ENCODE assay signal across 9 mouse cellular contexts in the genomic region with DNA sequence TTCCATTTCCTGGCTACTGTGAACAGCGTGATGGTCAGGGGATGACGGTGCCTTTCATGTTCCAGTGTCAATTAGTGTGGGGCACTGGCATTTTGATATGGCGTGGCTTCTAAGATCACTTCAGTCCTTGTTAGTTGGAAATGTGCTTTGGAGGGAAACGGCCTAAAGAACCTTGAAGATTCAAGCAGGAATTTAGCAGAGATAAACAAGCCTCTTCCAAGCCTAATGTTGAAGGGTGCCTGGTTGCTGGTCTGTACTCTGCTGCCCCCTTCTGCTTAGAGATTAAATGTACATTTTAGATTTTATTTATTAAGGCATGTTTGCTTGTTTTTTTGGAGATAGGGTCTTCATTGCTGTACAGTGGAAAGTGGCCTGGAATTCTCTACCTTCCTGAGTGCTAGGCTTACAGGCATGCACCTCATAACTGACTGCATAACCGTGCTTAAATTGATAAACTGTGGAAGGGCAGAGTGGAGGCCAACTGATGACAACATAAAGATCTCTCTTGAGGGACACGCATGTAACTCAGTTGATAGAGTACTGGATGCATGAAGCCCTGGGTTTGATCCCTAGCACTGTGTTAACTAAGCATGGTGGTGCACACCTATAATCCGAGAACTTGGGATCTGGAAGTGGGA. TPM values are rescaled to one million over a fixed set of nuclear protein-coding genes. Genes with fewer than 3 reads are reported as not detected.
A peak's percentile ranks its signal among the peaks of the same experiment; 100 is the strongest.
DNase-seq lines count a peak whose midpoint lies in the region; ATAC-seq lines count a peak whose summit lies in the region.
"Had no signal": no experiment of that assay in that cellular context is flagged by ENCODE, and none has a peak within 500 bp of the region (broad histone marks: within the 10 kb centered on the region; RNA-seq: fewer than 3 reads in every experiment).

No protein-coding gene starts in this region.

- H3K4me3 ChIP-seq in limb, embryonic 11.5 days (ENCODE audit: low read depth, low read length), result no peak overlapping the region
- no peak overlapping the region for H3K4me3 ChIP-seq in limb, embryonic 10.5 days
- H3K4me3 ChIP-seq in midbrain, embryonic 15.5 days, result no peak overlapping the region

- no peak overlapping the region for H3K27ac ChIP-seq in limb, embryonic 11.5 days (replicated peaks; ENCODE audit: low read depth, low read length)
- H3K27ac ChIP-seq in limb, embryonic 10.5 days, result no peak overlapping the region
- H3K27ac ChIP-seq in midbrain, embryonic 15.5 days, result peak overlapping the region; percentile 56; the same call in 1 of the 2 replicates

- no peaks in the 10 kb centered on the region for H3K27me3 ChIP-seq in limb, embryonic 11.5 days (ENCODE audit: control insufficient read depth, insufficient read depth, low read length)
- H3K27me3 ChIP-seq in limb, embryonic 10.5 days (ENCODE audit: low read depth, poor library complexity, severe bottlenecking), result no peaks in the 10 kb centered on the region
- H3K27me3 ChIP-seq in midbrain, embryonic 15.5 days (replicated peaks), result no peaks in the 10 kb centered on the region

- 62% methylated on average over 7 of the region's 7 CpGs for WGBS in limb, embryonic 11.5 days
- WGBS in limb, embryonic 10.5 days, result 67% methylated on average over 7 of the region's 7 CpGs
- 60% methylated on average over 7 of the region's 7 CpGs for WGBS in midbrain, embryonic 15.5 days

- no peak overlapping the region for H3K9ac ChIP-seq in limb, embryonic 11.5 days (ENCODE audit: low read length)
- H3K9ac ChIP-seq in midbrain, embryonic 15.5 days, result no peak overlapping the region

- H3K4me1 ChIP-seq in limb, embryonic 11.5 days (ENCODE audit: control insufficient read depth, insufficient read depth, low read length), result no peaks in the 10 kb centered on the region
- H3K4me1 ChIP-seq in limb, embryonic 10.5 days, result peaks cover 5% of the 10 kb centered on the region
- peaks cover 31% of the 10 kb centered on the region for H3K4me1 ChIP-seq in midbrain, embryonic 15.5 days

- H3K9me3 ChIP-seq in limb, embryonic 11.5 days (ENCODE audit: control insufficient read depth, low read length), result no peaks in the 10 kb centered on the region
- H3K9me3 ChIP-seq in limb, embryonic 10.5 days (replicated peaks), result no peaks in the 10 kb centered on the region
- H3K9me3 ChIP-seq in midbrain, embryonic 15.5 days, result no peaks in the 10 kb centered on the region

- no peaks in the 10 kb centered on the region for H3K36me3 ChIP-seq in limb, embryonic 11.5 days (ENCODE audit: control insufficient read depth, insufficient read depth, low read length)
- no peaks in the 10 kb centered on the region for H3K36me3 ChIP-seq in limb, embryonic 10.5 days
- no peaks in the 10 kb centered on the region for H3K36me3 ChIP-seq in midbrain, embryonic 15.5 days (replicated peaks)

- DNase-seq in cerebellum, postnatal 14 days, result peak; percentile 41 to 58
- no peak for DNase-seq in cerebellum, postnatal 4 days (ENCODE audit: low spot score in 2 of 2)
- DNase-seq in limb, embryonic 11.5 days (ENCODE audit: low spot score), result no peak
- no peak for DNase-seq in limb, embryonic 10.5 days (ENCODE audit: low spot score)
- peak; percentile 76 for DNase-seq in embryo, embryonic 10.5 days (ENCODE audit: low spot score)
- DNase-seq in layer of hippocampus, adult 9-10 months (ENCODE audit: low spot score), result no peak
- no peak for DNase-seq in adrenal gland, postnatal 25 days
- DNase-seq: kidney, adult 8-10 months had no signal

- no peak overlapping the region for H3K4me2 ChIP-seq in limb, embryonic 11.5 days (ENCODE audit: low read depth, severe bottlenecking)
- no peak overlapping the region for H3K4me2 ChIP-seq in midbrain, embryonic 15.5 days

- ATAC-seq in limb, embryonic 11.5 days (ENCODE audit: insufficient number of reproducible peaks, low FRiP score, low TSS enrichment, low read depth), result peak; percentile 11; the same call in 1 of the 2 replicates
- ATAC-seq in midbrain, embryonic 15.5 days (replicated peaks), result peak; percentile 41; the same call in 1 of the 2 replicates

RNA-seq across cellular contexts. Expression of a gene that starts 40.1 kb away (rescaled TPM):
- polyA plus RNA-seq in limb, embryonic 11.5 days (2014; fragmentation: Nextera tagmentation; extraction: Ambion mirVana), result 0.06 and 0.25 TPM in 2 replicates
- 0.20 and 0.31 TPM in 2 replicates for polyA plus RNA-seq in limb, embryonic 10.5 days (2016; fragmentation: Nextera tagmentation; extraction: Ambion mirVana)
- 5.9 and 6.8 TPM in 2 replicates for polyA plus RNA-seq in midbrain, embryonic 15.5 days (2015; fragmentation: Nextera tagmentation; extraction: Ambion mirVana)
- 1.4 and 1.7 TPM in 2 replicates for total RNA-seq in adrenal gland, postnatal 25 days (2021)

Comparison
In these comparisons a context has a peak if more than half of its experiments do, and no peak if none do; other contexts are left out.
1. DNase-seq: peak in cerebellum, postnatal 14 days (2 of 2) and embryo, embryonic 10.5 days (single experiment); none in cerebellum, postnatal 4 days (0 of 2), limb, embryonic 11.5 days (single experiment), limb, embryonic 10.5 days (single experiment), layer of hippocampus, adult 9-10 months (single experiment) and adrenal gland, postnatal 25 days (single experiment).